Comparison of ENCODE assay signal across 11 mouse cellular contexts in the genomic region with DNA sequence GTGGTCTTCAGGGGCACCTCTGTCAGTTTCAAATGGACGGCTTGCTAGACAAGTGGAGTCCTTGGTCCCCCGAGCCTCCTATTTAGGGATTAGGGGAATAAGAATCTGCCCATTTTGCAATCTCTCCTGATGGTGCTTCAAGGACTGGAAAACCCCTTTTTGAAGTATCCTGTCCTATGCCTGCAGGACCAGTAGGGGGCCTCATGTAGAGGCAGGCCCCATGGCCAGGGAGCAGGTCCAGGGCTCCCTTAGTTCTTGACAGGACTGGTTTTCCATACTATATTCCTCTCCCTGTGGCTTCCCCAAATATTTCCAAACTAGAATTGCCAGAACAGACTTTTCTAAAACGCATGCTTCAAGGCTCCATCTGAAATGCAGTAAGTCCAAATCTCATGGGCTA.
A peak's percentile ranks its signal among the peaks of the same experiment; 100 is the strongest.
DNase-seq lines count a peak whose midpoint lies in the region; ATAC-seq and TF ChIP-seq lines count a peak whose summit lies in the region.
"Had no signal": no experiment of that assay in that cellular context is flagged by ENCODE, and none has a peak within 500 bp of the region (broad histone marks: within the 10 kb centered on the region; RNA-seq: fewer than 3 reads in every experiment).

No protein-coding gene starts in this region.

- WGBS in forebrain, postnatal 0 days = 71% methylated on average over 3 of the region's 3 CpGs
- WGBS in forebrain, embryonic 12.5 days = 79% methylated on average over 3 of the region's 3 CpGs
- 81% methylated on average over 3 of the region's 3 CpGs for WGBS in bone marrow, adult 2 months

- dilution Hi-C loops in CH12.LX (cut with MboI; ENCODE audit: extremely low pct_ligation_motif_present, extremely low pct_unique_long_range_greater_than_20kb, low sequenced_read_pairs) = no loop called here

- intact Hi-C loops in left cerebral cortex, adult 2 months (cut with DNase I) = loop anchor here (5.0 to 10.0 kb wide), 2 partner anchors 97 to 214 kb away; no protein-coding TSS in a partner anchor
- intact Hi-C loops in left cerebral cortex, postnatal 25 days (cut with DNase I) = loop anchor here (10.0 kb wide), 1 partner anchor 214 kb away; no protein-coding TSS in a partner anchor

- in situ Hi-C loops in CH12.LX (cut with MboI; ENCODE audit: low pct_ligation_motif_present, low pct_unique_long_range_greater_than_20kb, low sequenced_read_pairs) = no loop called here

- no peaks in the 10 kb centered on the region for H3K4me1 ChIP-seq in forebrain, postnatal 0 days (ENCODE audit: insufficient read depth)
- H3K4me1 ChIP-seq in forebrain, embryonic 12.5 days = peaks cover 5% of the 10 kb centered on the region; the same call in 1 of the 2 replicates
- H3K4me1 ChIP-seq in CH12.LX (ENCODE audit: control insufficient read depth in 1 of 2, insufficient read depth in 2 of 2) = peaks cover 0 to 5% of the 10 kb centered on the region in 2 experiments; a peak in 2 of 4 replicates
- no peaks in the 10 kb centered on the region for H3K4me1 ChIP-seq in bone marrow, adult 2 months (ENCODE audit: control insufficient read depth, insufficient read depth, low read length)
- H3K4me1 ChIP-seq: liver, embryonic 15.5 days had no signal

- H3K27ac ChIP-seq in forebrain, postnatal 0 days (ENCODE audit: low read depth, low read length) = no peak overlapping the region
- no peak overlapping the region for H3K27ac ChIP-seq in forebrain, embryonic 12.5 days
- H3K27ac ChIP-seq in left cerebral cortex, adult 2 months = no peak overlapping the region
- H3K27ac ChIP-seq in CH12.LX (ENCODE audit: insufficient read depth, low read depth) = no peak overlapping the region
- no peak overlapping the region for H3K27ac ChIP-seq in bone marrow, adult 2 months (ENCODE audit: control insufficient read depth, insufficient read depth, low read depth, low read length, poor library complexity)
- H3K27ac ChIP-seq: hindbrain, embryonic 13.5 days; liver, embryonic 15.5 days had no signal

- TF ChIP-seq CTCF in forebrain, postnatal 0 days (IDR thresholded peaks at IDR 0.05; ENCODE audit: low read depth) = peak; percentile 40
- TF ChIP-seq CTCF in left cerebral cortex, adult 2 months (IDR thresholded peaks at IDR 0.05) = peak; percentile 42
- peak; percentile 41 to 62 for TF ChIP-seq CTCF in CH12.LX (conservative IDR thresholded peaks at IDR 0.05 in 1 of 2, IDR thresholded peaks at IDR 0.05 in 1 of 2; ENCODE audit: low read depth in 2 of 2, low read length in 2 of 2)
- 0 out of 2 replicates have a peak, but pooled peaks have one; percentile 18 for TF ChIP-seq CTCF in bone marrow, adult 2 months (IDR thresholded peaks at IDR 0.05; ENCODE audit: control insufficient read depth, insufficient read depth, low read length)

- H3K4me3 ChIP-seq in forebrain, postnatal 0 days (ENCODE audit: low read depth, low read length) = no peak overlapping the region
- no peak overlapping the region for H3K4me3 ChIP-seq in forebrain, embryonic 12.5 days (replicated peaks)
- H3K4me3 ChIP-seq in left cerebral cortex, adult 2 months = no peak overlapping the region
- H3K4me3 ChIP-seq in CH12.LX (replicated peaks in 1 of 3; ENCODE audit: low read depth in 2 of 3, low read length in 2 of 3, poor library complexity in 1 of 3) = no peak overlapping the region
- H3K4me3 ChIP-seq in bone marrow, adult 2 months (replicated peaks; ENCODE audit: control insufficient read depth, low read depth, low read length) = no peak overlapping the region
- H3K4me3 ChIP-seq: hindbrain, embryonic 13.5 days; liver, embryonic 15.5 days had no signal

- TF ChIP-seq RAD21 in CH12.LX (IDR thresholded peaks at IDR 0.05; ENCODE audit: low read depth, low read length) = peak; percentile 33

- TF ChIP-seq POLR2A in CH12.LX (IDR thresholded peaks at IDR 0.05; ENCODE audit: low read depth, low read length) = no peak
- no peak for TF ChIP-seq POLR2A in bone marrow, adult 2 months (IDR thresholded peaks at IDR 0.05; ENCODE audit: borderline replicate concordance, control insufficient read depth, low read depth, low read length)

- no peak for TF ChIP-seq EP300 in CH12.LX (IDR thresholded peaks at IDR 0.05; ENCODE audit: low read length)

- no peak overlapping the region for H3K9ac ChIP-seq in forebrain, postnatal 0 days
- H3K9ac ChIP-seq in forebrain, embryonic 12.5 days = no peak overlapping the region
- H3K9ac ChIP-seq in CH12.LX (ENCODE audit: insufficient read depth, low read depth) = no peak overlapping the region
- H3K9ac ChIP-seq: hindbrain, embryonic 13.5 days; liver, embryonic 15.5 days had no signal

- DNase-seq in forebrain, postnatal 0 days = no peak
- no peak for DNase-seq in left cerebral cortex, adult 2 months (ENCODE audit: extremely low spot score in 1 of 2, low spot score in 2 of 2)
- no peak for DNase-seq in left cerebral cortex, postnatal 25 days (ENCODE audit: low spot score in 2 of 2)
- DNase-seq in CH12.LX (ENCODE audit: extremely low read depth) (peak; percentile 17), adipocyte (ENCODE audit: low spot score) (no peak)

- H3K36me3 ChIP-seq in forebrain, postnatal 0 days (ENCODE audit: insufficient read depth) = no peaks in the 10 kb centered on the region
- no peaks in the 10 kb centered on the region for H3K36me3 ChIP-seq in forebrain, embryonic 12.5 days (replicated peaks)
- no peaks in the 10 kb centered on the region for H3K36me3 ChIP-seq in CH12.LX (replicated peaks in 1 of 2; ENCODE audit: control insufficient read depth in 1 of 2, insufficient read depth in 1 of 2, low read length in 1 of 2)
- H3K36me3 ChIP-seq: hindbrain, embryonic 13.5 days; liver, embryonic 15.5 days had no signal

- no peaks in the 10 kb centered on the region for H3K27me3 ChIP-seq in forebrain, postnatal 0 days (ENCODE audit: insufficient read depth, low read length)
- H3K27me3 ChIP-seq in forebrain, embryonic 12.5 days = no peaks in the 10 kb centered on the region
- H3K27me3 ChIP-seq in CH12.LX (replicated peaks) = peaks cover 3% of the 10 kb centered on the region
- H3K27me3 ChIP-seq: liver, embryonic 15.5 days had no signal

- H3K79me2 ChIP-seq in CH12.LX (replicated peaks; ENCODE audit: control insufficient read depth, extremely low read depth, insufficient read depth, poor library complexity, severe bottlenecking) = no peaks in the 10 kb centered on the region

- no peak overlapping the region for H3K4me2 ChIP-seq in forebrain, postnatal 0 days (ENCODE audit: low read depth)
- H3K4me2 ChIP-seq in forebrain, embryonic 12.5 days = no peak overlapping the region
- H3K4me2 ChIP-seq in CH12.LX (ENCODE audit: insufficient read depth, low read depth, poor library complexity, severe bottlenecking) = no peak overlapping the region
- H3K4me2 ChIP-seq: hindbrain, embryonic 13.5 days; liver, embryonic 15.5 days; midbrain, embryonic 11.5 days had no signal

- H3K9me3 ChIP-seq in forebrain, postnatal 0 days (ENCODE audit: low read length) = no peaks in the 10 kb centered on the region
- no peaks in the 10 kb centered on the region for H3K9me3 ChIP-seq in forebrain, embryonic 12.5 days
- H3K9me3 ChIP-seq in CH12.LX (replicated peaks; ENCODE audit: low read length) = no peaks in the 10 kb centered on the region
- H3K9me3 ChIP-seq: hindbrain, embryonic 13.5 days; liver, embryonic 15.5 days had no signal

- ATAC-seq in forebrain, postnatal 0 days = no peak
- ATAC-seq in forebrain, embryonic 12.5 days (ENCODE audit: low FRiP score) = no peak
- ATAC-seq in erythroblast, adult 5-6 weeks (replicated peaks; ENCODE audit: low FRiP score, poor library complexity, severe bottlenecking) = no peak

TF ChIP-seq in CH12.LX, 34 proteins besides CTCF, POLR2A, EP300 and RAD21:
- TF ChIP-seq SMC3 (IDR thresholded peaks at IDR 0.05; ENCODE audit: low read depth, low read length) (peak; percentile 41), MEF2A (IDR thresholded peaks at IDR 0.05; ENCODE audit: borderline replicate concordance, low read depth, low read length) (no peak)
